Mouse (Mus musculus) right cerebral cortex, postnatal 36 days (tissue): ENCODE measurements around the gene Vmn1r44.
"Not testable (repeated sequence)": the region's sequence is repeated elsewhere in the genome, so short reads cannot be mapped to it uniquely, and the experiment has no call there.

Experiments used
- DNase-seq, 2 experiments: peaks; one replicate each; pipeline ENCODE4 v3.0.0; 2022; ENCODE audit warnings: low spot score in 2 of 2, mixed read lengths in 1 of 2

Gene Vmn1r44

GRCm38 (mm10) chr6:89883360-89883759, at the start of gene Vmn1r44:
Vmn1r44 (plus strand) TSS chr6:89883660.
- DNase-seq, result no peak

DNA sequence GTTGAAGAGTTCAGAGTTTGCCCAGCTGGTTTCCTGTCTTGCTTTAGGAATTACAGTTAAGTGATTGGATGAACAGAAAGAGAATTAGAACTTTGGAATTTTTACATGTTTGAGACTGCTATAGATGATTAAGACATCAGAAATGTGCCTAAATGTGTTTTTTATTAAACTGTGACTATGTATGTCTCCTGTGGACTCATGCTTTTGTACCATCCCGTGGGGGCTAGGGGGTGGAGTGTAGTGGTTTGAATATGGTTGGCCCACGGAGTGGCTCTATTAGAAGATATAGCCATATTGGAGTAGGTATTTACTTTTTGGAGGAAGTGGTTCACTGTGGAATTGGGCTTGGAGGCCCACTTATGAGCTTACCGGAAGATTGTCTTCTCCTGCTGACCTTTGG, 25.9 kb upstream of the Vmn1r44 start:
- no peak for DNase-seq

DNA sequence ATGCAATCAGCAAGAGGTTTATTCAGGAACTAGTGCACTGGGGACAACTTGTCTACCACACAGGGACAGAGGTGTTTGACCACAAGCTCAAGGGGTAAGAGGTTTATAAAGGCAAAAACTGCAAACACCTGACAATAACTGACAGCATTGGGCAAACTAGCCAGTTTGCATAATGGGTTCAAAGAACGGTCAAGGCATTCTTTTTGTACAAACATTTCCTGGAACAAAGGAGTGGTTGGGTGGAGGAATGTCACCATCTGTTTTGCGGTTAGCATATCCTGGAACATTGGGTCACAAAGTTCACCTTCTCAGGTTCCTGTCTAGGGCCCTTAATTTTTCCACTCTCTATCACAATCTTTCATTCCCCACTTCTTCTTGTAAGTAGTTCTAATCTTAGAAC, 23.6 kb upstream of the Vmn1r44 start:
- no peak for DNase-seq

- DNase-seq, result no peak
Measured at GRCm38 (mm10) chr6:89863792-89864191, 19.7 kb upstream of the Vmn1r44 start.

DNA sequence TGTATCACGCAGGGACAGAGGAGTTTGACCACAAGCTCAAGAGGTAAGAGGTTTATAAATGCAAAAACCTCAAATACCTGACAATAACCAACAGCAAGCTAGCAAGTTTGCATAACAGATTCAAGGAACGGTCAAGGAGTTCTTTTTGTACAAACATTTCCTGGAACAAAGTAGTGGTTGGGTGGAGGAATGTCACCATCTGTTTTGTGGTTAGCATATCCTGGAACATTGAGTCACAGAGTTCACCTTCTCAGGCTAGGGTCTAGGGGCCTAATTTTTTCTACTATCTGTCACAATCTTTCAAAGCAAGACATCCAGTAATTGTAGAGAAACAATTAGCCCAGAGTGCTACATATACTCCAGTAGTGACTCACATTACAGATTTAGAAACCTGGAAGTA, 16.2 kb upstream of the Vmn1r44 start:
- DNase-seq, result no peak

- DNase-seq, result no peak
Measured at GRCm38 (mm10) chr6:89867976-89868375, 15.5 kb upstream of the Vmn1r44 start.

- not testable (repeated sequence) for DNase-seq
Measured at GRCm38 (mm10) chr6:89876313-89876712, 7.1 kb upstream of the Vmn1r44 start, which contains the start of the genes Vmn1r42 and Vmn1r43. Vmn1r42 (minus strand) TSS chr6:89876413. Vmn1r43 (minus strand) TSS chr6:89876413.

DNA sequence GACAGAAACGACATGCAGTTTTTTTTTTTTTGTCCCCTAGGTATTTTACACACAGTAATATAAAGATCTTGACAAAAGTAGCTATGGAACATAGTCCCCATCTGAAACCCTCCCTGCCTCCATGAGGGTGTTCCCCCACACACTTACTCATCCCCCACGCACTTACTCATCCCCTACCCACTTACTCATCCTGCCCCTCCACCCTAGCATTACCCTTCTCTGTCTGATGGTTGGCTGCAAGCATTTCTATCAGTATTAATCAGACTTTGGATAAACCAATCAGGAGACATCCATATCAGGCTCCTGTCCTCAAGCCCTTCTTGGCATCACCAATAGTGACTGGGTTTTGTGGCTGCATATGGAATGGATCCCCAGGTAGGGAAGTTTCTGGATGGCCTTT, 6.5 kb upstream of the Vmn1r44 start:
- DNase-seq, result no peak

DNA sequence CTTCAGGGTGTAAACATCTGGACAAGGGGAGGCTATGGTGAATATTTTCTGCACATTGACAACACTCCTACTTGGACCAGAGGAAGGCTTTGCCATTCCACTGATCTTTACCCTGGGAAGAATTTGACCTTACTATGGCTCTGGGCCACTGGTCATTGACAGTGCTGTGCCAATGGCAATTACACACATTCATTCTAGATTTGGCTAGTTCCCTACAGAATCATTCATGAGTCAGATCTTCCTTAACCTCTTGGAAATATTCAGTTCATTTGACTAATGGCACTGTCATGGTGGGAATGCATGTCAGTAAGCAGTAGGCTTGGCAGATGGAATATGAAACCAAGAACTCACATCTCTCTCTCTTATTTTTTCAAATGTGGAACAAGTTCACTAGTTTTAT, 2.6 kb upstream of the Vmn1r44 start:
- no peak for DNase-seq

DNA sequence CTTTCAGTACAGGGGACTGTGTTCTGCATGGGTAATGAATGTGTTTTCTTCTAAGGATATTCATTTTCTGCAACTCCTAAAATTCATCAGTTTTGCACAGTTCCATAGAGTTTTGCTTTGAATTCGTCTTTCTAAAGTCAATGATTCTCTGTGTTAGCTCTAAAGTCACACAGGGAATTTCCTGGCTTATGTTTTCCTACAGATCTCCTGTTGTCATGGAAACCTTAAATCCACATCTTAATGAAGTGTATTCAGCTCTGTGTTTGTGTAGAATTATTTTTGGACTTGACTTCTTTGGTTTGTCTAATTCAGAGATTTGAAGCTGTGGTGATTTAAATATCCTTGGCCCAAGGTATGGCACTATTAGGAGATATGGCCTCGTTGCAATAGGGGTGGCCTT, 352 bp downstream of the Vmn1r44 start:
- DNase-seq, result no peak

DNA sequence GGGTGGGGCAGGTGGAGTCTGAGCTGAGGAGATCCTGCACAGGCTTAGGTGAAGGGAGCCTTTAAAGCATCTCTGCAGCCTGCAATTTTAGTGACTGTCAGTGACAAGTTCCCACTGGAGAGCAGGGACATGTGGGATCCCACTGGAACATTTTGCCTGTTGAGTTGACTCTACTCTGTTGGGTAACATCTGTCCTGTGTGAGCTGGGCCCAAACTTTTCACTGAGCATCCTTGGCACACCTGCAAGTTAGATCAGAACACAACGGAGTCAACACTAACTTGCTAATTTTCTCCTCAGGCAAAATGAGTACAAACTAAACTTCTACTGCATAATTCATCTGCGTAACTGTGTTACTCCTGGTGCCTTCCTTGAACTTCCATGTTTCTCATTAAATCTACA, 57.0 kb downstream of the Vmn1r44 start, which contains the start of gene Vmn1r45:
Gene Vmn1r45, minus strand, starts transcription at position 101 of the 400 bp plus-strand sequence.
- not testable (repeated sequence) for DNase-seq

GRCm38 (mm10) chr6:89940926-89941325, 57.5 kb downstream of the Vmn1r44 start:
- no peak for DNase-seq
